Mouse (Mus musculus) spleen, postnatal 14 days (tissue): ENCODE data around the gene Dusp9.

Experiments
- DNase-seq, 2 experiments: peaks; one replicate each; pipeline ENCODE4 v3.0.0; 2021 to 2022; ENCODE audit warnings: low spot score in 2 of 2

Gene Dusp9

DNA sequence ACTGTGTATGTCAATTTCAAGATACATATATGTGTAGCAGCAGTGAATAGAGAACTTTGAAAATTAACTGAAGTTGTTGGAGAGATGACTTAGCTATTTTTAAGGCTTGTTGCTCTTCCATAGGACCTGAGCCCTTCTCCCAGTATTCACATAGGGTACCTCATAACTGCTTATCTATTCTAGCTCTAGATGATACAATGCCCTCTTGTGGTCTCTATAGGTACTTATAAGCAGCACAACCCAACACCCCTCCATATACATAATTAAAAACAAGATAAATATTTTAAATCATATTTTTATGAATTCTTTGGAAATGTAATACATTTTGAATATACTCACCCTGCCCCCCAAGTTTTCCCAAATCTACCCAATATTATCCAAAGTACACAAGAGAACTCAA is 23.9 kb downstream of the Dusp9 start:
- DNase-seq, result no peak

- DNase-seq, result peak in 1 of 2 experiments; percentile 27
These were observed 32.8 kb downstream of the Dusp9 start for GRCm38 (mm10) chrX:73672031-73672431.

- no peak for DNase-seq
These were observed 33.8 kb downstream of the Dusp9 start, which contains the start of gene Slc6a8 for GRCm38 (mm10) chrX:73672879-73673618. Gene Slc6a8, plus strand, starts transcription at chrX:73673150.

DNA sequence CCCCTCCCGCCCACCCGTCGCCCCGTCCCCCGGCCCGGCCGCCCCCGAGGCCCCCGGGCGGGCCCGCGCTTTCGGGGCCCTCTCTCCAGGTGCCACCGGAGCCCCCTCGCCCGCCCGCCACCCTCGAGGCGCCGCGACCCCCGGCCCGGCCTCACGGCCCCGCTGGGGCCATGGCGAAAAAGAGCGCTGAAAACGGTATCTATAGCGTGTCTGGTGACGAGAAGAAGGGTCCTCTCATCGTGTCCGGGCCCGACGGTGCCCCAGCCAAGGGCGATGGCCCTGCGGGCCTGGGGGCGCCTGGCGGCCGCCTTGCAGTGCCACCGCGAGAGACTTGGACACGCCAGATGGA is 34.4 kb downstream of the Dusp9 start:
- DNase-seq, result no peak

GRCm38 (mm10) chrX:73673968-73674661 is 34.9 kb downstream of the Dusp9 start:
- no peak for DNase-seq

- no peak for DNase-seq
These were observed 36.0 kb downstream of the Dusp9 start for GRCm38 (mm10) chrX:73675231-73675630.

DNA sequence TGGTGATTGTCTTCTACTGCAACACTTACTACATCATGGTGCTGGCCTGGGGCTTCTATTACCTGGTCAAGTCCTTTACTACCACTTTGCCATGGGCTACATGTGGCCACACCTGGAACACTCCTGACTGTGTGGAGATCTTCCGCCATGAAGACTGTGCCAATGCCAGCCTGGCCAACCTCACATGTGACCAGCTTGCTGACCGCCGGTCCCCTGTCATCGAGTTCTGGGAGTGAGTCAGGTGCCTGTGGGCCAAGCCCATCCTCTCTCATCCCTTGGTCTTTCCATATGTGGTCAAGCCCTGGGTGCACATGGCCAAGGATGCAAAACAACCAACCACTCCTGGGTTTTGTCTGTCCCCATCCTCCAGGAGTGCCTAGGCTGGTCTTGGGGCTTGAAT is 37.4 kb downstream of the Dusp9 start:
- no peak for DNase-seq

DNA sequence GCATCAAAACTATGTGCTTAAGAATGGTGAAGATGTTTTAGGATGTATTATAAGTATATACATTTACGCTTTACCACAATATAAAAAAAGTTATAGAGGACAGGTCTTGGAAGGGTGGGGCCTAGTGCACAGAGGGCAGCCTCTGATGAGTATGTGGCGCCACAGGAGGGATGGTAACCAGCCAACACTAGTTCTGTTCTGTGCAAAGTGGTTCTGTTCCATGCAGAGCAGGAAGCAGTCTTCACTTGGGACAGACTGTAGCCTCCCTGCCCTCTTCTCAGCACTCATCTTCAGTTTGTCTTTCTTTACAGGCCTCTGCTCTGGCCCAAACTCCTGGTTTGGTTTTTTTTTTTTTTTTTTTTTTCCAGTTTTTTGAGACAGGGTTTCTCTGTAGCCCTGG is 44.9 kb downstream of the Dusp9 start:
- DNase-seq, result no peak

DNA sequence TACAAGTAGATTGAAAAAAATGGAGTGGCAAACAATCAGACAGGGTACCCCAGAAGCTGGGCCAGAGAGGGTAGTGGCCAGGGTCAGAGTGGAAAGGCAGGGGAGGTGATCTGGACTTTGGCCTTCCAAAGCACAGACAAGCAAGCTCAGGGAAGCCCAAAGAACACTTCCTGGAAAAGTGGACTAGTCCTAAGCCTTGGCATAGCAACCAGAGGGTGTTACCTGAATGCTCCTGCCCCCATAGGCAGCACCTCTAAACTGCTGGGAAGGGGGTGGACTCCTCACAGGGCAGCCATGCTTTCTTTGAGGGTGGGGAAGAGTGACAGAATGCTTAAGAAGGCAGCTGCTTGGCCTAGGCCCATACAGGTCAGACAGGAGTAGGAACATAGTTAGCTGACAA is 45.8 kb downstream of the Dusp9 start:
- no peak for DNase-seq

DNA sequence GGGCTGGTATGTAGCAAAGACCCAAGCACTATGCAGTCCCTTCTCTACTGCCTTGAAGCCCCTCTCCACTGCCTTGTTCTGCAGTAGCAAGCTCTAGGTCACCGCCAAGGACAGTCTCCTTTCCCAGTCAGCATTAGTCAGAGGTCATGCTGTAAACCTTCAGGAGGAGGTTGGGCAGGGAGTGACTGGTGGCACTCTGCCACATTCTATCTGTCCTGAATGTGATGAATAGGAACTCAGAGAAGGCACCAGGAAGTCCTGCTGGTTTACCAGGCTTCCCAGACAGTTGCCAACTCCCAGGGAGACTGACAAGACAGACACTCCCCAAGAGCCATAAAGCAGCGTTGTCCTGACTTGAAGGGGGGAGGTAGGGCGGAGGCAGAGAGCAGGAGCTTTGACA is 46.4 kb downstream of the Dusp9 start:
- DNase-seq, result no peak

DNA sequence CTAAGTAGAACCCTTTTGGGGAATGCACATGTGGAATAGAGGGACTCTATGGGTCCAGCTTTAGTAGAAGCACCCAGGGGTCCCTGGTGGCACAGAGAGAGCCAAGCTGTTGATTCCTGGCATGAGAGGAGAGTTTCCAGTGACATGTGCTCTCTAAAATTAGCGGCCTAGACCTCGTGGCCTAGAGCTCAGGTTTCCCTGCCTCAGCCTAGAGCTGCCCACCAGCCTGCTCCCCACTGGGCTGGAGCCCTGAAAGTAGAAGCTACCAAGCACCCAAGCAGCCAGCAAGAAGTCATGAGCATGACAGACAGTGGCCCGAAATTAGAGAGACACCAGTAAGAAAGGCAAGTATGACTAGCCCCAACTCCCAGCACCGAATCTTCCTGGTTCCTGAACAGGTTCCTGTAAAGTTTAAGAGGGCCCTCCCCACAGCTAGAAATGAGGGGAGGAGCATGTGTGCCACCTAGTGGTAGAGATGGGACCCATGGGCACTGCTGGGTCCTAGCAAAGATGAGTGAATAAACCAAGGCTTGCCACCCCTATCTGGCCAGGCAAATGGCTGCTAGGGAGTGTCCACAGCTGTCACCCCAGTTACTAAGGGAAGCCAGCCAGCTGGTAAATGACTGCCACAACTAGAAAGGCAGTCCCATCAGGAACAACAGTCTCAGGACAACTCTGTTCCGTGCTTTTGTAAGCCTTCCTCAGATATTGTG is 51.9 kb downstream of the Dusp9 start:
- DNase-seq, result peak in 1 of 2 experiments; percentile 19
